Comparison of ENCODE assay signal across 8 mouse cellular contexts in genomic region chr9:108452291-108452906, GRCm38 (mm10). TPM values are rescaled to one million over a fixed set of nuclear protein-coding genes. Genes with fewer than 3 reads are reported as not detected.
DNase-seq lines count a peak whose midpoint lies in the region; ATAC-seq lines count a peak whose summit lies in the region.

No protein-coding gene starts in this region.

- DNase-seq in NIH3T3 (ENCODE audit: low read depth): peak; percentile 89
- peak; percentile 97 to 98 for DNase-seq in cerebellum, postnatal 10 days
- peak; percentile 70 to 80 for DNase-seq in frontal cortex, postnatal 14 days (ENCODE audit: low spot score in 2 of 2)
- DNase-seq in layer of hippocampus, postnatal 14 days (ENCODE audit: low spot score in 2 of 2): peak; percentile 85 to 87
- DNase-seq in lung, postnatal 14 days: peak; percentile 93
- DNase-seq in retina, adult 2 months (ENCODE audit: low read depth, low spot score): peak; percentile 78
- DNase-seq in thymus, postnatal 36 days: peak; percentile 80 to 84

- peak overlapping the region; percentile 85 for H3K9ac ChIP-seq in hindbrain, embryonic 13.5 days

- H3K36me3 ChIP-seq in hindbrain, embryonic 13.5 days: peaks cover 22% of the 10 kb centered on the region

- peaks cover 52% of the 10 kb centered on the region for H3K4me1 ChIP-seq in hindbrain, embryonic 13.5 days (replicated peaks)

- H3K27ac ChIP-seq in hindbrain, embryonic 13.5 days: peak overlapping the region; percentile 90

- peak; percentile 83 for ATAC-seq in hindbrain, embryonic 13.5 days (ENCODE audit: low FRiP score)

- peaks cover 11% of the 10 kb centered on the region for H3K27me3 ChIP-seq in hindbrain, embryonic 13.5 days

- H3K9me3 ChIP-seq in hindbrain, embryonic 13.5 days: no peaks in the 10 kb centered on the region

- under 1% methylated on average over 40 of the region's 40 CpGs for WGBS in hindbrain, embryonic 13.5 days

- H3K4me2 ChIP-seq in hindbrain, embryonic 13.5 days: peak overlapping the region; percentile 72

- H3K4me3 ChIP-seq in hindbrain, embryonic 13.5 days: peak overlapping the region; percentile 64

RNA-seq across cellular contexts. Expression of gene Ccdc71, which starts 7.9 kb away (rescaled TPM):
- polyA plus RNA-seq in hindbrain, embryonic 13.5 days (2015; fragmentation: Nextera tagmentation; extraction: Ambion mirVana): 58.0 and 59.4 TPM in 2 replicates
- 10 to 100 TPM; 37.0 to 37.8 TPM for total RNA-seq in layer of hippocampus, postnatal 14 days (2021)

RNA-seq across cellular contexts. Expression of gene Klhdc8b, which starts 9.0 kb away (rescaled TPM):
- 66.4 and 69.1 TPM in 2 replicates for polyA plus RNA-seq in hindbrain, embryonic 13.5 days (2015; fragmentation: Nextera tagmentation; extraction: Ambion mirVana)
- total RNA-seq in layer of hippocampus, postnatal 14 days (2021): 10 to 100 TPM; 17.5 to 18.4 TPM

RNA-seq across cellular contexts. Expression of gene BC048562, which starts 16.1 kb away (rescaled TPM):
- not detected in 2 replicates for polyA plus RNA-seq in hindbrain, embryonic 13.5 days (2015; fragmentation: Nextera tagmentation; extraction: Ambion mirVana)
- not detected for total RNA-seq in layer of hippocampus, postnatal 14 days (2021)

RNA-seq across cellular contexts. Expression of gene Ccdc36, which starts 24.1 kb away (rescaled TPM):
- 1.0 and 1.2 TPM in 2 replicates for polyA plus RNA-seq in hindbrain, embryonic 13.5 days (2015; fragmentation: Nextera tagmentation; extraction: Ambion mirVana)
- under 1 TPM in 1 of 2 experiments, not detected in 1; 0.14 TPM for total RNA-seq in layer of hippocampus, postnatal 14 days (2021)

RNA-seq across cellular contexts. Expression of gene Lamb2, which starts 27.1 kb away (rescaled TPM):
- polyA plus RNA-seq in hindbrain, embryonic 13.5 days (2015; fragmentation: Nextera tagmentation; extraction: Ambion mirVana): 20.9 and 21.6 TPM in 2 replicates
- total RNA-seq in layer of hippocampus, postnatal 14 days (2021): 10 to 100 TPM; 34.8 to 39.8 TPM

Comparison
In these comparisons a context has a peak if more than half of its experiments do, and no peak if none do; other contexts are left out.
1. Peak in every context shown above with its lines: DNase-seq, ATAC-seq, H3K4me3 ChIP-seq and H3K27ac ChIP-seq.